In genomic region chr2:165613741-165614339, GRCm38 (mm10) we compare ENCODE assay signal across 8 mouse cellular contexts. TPM values are rescaled to one million over a fixed set of nuclear protein-coding genes. Genes with fewer than 3 reads are reported as not detected.
A peak's percentile ranks its signal among the peaks of the same experiment; 100 is the strongest.
DNase-seq lines count a peak whose midpoint lies in the region; ATAC-seq and TF ChIP-seq lines count a peak whose summit lies in the region.
"Had no signal": no experiment of that assay in that cellular context is flagged by ENCODE, and none has a peak within 500 bp of the region (broad histone marks: within the 10 kb centered on the region; RNA-seq: fewer than 3 reads in every experiment).

No protein-coding gene starts in this region.

- no peaks in the 10 kb centered on the region for H3K9me3 ChIP-seq in embryonic facial prominence, embryonic 14.5 days (ENCODE audit: control insufficient read depth, low read length)
- H3K9me3 ChIP-seq in limb, embryonic 10.5 days (replicated peaks) = no peaks in the 10 kb centered on the region

- no peak for TF ChIP-seq CTCF in kidney, adult 2 months (conservative IDR thresholded peaks at IDR 0.05; ENCODE audit: insufficient read depth, insufficient read length, low read depth, low read length)

- H3K4me3 ChIP-seq in kidney, adult 2 months (ENCODE audit: insufficient read depth, low read depth, low read length) = no peak overlapping the region
- no peak overlapping the region for H3K4me3 ChIP-seq in embryonic facial prominence, embryonic 14.5 days (ENCODE audit: low read depth, low read length)
- no peak overlapping the region for H3K4me3 ChIP-seq in limb, embryonic 10.5 days

- 68% methylated on average over 13 of the region's 13 CpGs for WGBS in kidney, adult 2 months
- 34% methylated on average over 13 of the region's 13 CpGs for WGBS in embryonic facial prominence, embryonic 14.5 days
- 79% methylated on average over 13 of the region's 13 CpGs for WGBS in limb, embryonic 10.5 days

- H3K9ac ChIP-seq in embryonic facial prominence, embryonic 14.5 days (ENCODE audit: low read depth, low read length) = peak overlapping the region; percentile 41; the same call in 1 of the 2 replicates

- H3K36me3 ChIP-seq in kidney, adult 2 months (ENCODE audit: control insufficient read depth, insufficient read depth, low read length) = no peaks in the 10 kb centered on the region
- no peaks in the 10 kb centered on the region for H3K36me3 ChIP-seq in embryonic facial prominence, embryonic 14.5 days (ENCODE audit: control insufficient read depth, insufficient read depth, low read length)
- H3K36me3 ChIP-seq in limb, embryonic 10.5 days = no peaks in the 10 kb centered on the region
- H3K36me3 ChIP-seq: G1E had no signal

- DNase-seq in kidney, adult 2 months = peak; percentile 42
- no peak for DNase-seq in kidney, adult 9 months
- no peak for DNase-seq in embryonic facial prominence, embryonic 14.5 days (ENCODE audit: low spot score)
- peak; percentile 71 for DNase-seq in heart, postnatal 25 days (ENCODE audit: low spot score)
- no peak for DNase-seq in limb, embryonic 10.5 days (ENCODE audit: low spot score)

- TF ChIP-seq POLR2A in kidney, adult 2 months (IDR thresholded peaks at IDR 0.05; ENCODE audit: low read depth, low read length) = no peak

- no peaks in the 10 kb centered on the region for H3K4me1 ChIP-seq in kidney, adult 2 months (ENCODE audit: control insufficient read depth, insufficient read depth, low read length)
- H3K4me1 ChIP-seq in embryonic facial prominence, embryonic 14.5 days (ENCODE audit: control insufficient read depth, insufficient read depth, low read length) = 0 out of 2 replicates have a peak, but pooled peaks cover 7% of the 10 kb centered on the region
- H3K4me1 ChIP-seq in limb, embryonic 10.5 days = no peaks in the 10 kb centered on the region

- intact Hi-C loops in heart, postnatal 25 days (cut with DNase I) = no loop called here

- ATAC-seq in embryonic facial prominence, embryonic 14.5 days (ENCODE audit: low read depth) = peak; percentile 53; the same call in 1 of the 2 replicates
- no peak for ATAC-seq in megakaryocyte progenitor cell, adult 5-6 weeks (replicated peaks; ENCODE audit: poor library complexity)
- ATAC-seq in activated CD4-positive, CD25-positive, alpha-beta regulatory T cell, adult 4 months = no peak

- H3K27me3 ChIP-seq in kidney, adult 2 months (replicated peaks; ENCODE audit: control insufficient read depth, insufficient read depth, low read length) = no peaks in the 10 kb centered on the region
- H3K27me3 ChIP-seq in embryonic facial prominence, embryonic 14.5 days (replicated peaks; ENCODE audit: control insufficient read depth, insufficient read depth, low read length) = no peaks in the 10 kb centered on the region
- 0 out of 2 replicates have a peak, but pooled peaks cover 6% of the 10 kb centered on the region for H3K27me3 ChIP-seq in limb, embryonic 10.5 days (ENCODE audit: low read depth, poor library complexity, severe bottlenecking)

- H3K4me2 ChIP-seq in embryonic facial prominence, embryonic 14.5 days (ENCODE audit: low read depth, low read length) = peak overlapping the region; percentile 11; the same call in 1 of the 2 replicates

- no peak overlapping the region for H3K27ac ChIP-seq in kidney, adult 2 months (ENCODE audit: insufficient read depth, low read depth, low read length)
- peak overlapping the region; percentile 73 for H3K27ac ChIP-seq in embryonic facial prominence, embryonic 14.5 days (replicated peaks; ENCODE audit: low read depth, low read length)
- 0 out of 2 replicates have a peak overlapping the region, but pooled peaks have one; percentile 11 for H3K27ac ChIP-seq in limb, embryonic 10.5 days

RNA-seq across cellular contexts. Expression of gene Eya2, which starts 19.0 kb away (rescaled TPM):
- polyA plus RNA-seq in kidney, adult 2 months (2012; rRNA removed) = 7.7 and 8.2 TPM in 2 replicates
- 21.5 and 21.9 TPM in 2 replicates for polyA plus RNA-seq in embryonic facial prominence, embryonic 14.5 days (2014; fragmentation: Nextera tagmentation; extraction: Ambion mirVana)
- 1 to 10 TPM; 1.4 to 1.8 TPM for total RNA-seq in heart, postnatal 25 days (2021)
- 6.9 and 7.7 TPM in 2 replicates for polyA plus RNA-seq in limb, embryonic 10.5 days (2016; fragmentation: Nextera tagmentation; extraction: Ambion mirVana)
- 1.7 TPM in 2 replicates for total RNA-seq in megakaryocyte progenitor cell, adult 5-6 weeks (2015)
- total RNA-seq in megakaryocyte progenitor cell, adult 5-6 weeks (2017) = 0.33 and 1.8 TPM in 2 replicates
- 1 to 10 TPM; 4.7 to 8.1 TPM for polyA plus RNA-seq in activated CD4-positive, CD25-positive, alpha-beta regulatory T cell, adult 4 months (2017; shearing (Covaris generic))
- total RNA-seq: G1E had no signal
- polyA plus RNA-seq: G1E had no signal

Comparison
In these comparisons a context has a peak if more than half of its experiments do, and no peak if none do; other contexts are left out.
1. DNase-seq: peak in kidney, adult 2 months (single experiment) and heart, postnatal 25 days (single experiment); none in kidney, adult 9 months (single experiment), embryonic facial prominence, embryonic 14.5 days (single experiment) and limb, embryonic 10.5 days (single experiment).